In the genomic region with DNA sequence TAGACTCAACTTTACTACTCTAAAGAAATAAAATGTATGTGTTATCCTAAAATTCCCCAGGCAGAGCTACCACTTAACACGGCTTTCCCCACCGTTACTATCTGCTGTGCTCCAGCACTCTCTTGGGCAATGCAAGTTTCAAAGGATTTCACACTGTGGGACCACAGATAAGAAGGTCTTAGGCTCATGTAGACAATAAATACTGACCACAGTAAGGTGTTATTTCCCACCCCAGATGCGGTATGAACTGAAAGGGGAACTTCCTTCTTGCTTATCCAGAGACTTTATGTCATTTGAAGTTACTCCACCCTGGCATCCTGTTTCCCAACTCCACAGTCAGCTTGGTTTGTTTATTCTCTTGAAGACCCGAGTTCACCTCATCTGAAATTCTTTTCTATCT, we compare ENCODE assay signal across 30 mouse cellular contexts.
DNase-seq lines count a peak whose midpoint lies in the region; ATAC-seq and TF ChIP-seq lines count a peak whose summit lies in the region.
"Had no signal": no experiment of that assay in that cellular context is flagged by ENCODE, and none has a peak within 500 bp of the region (broad histone marks: within the 10 kb centered on the region; RNA-seq: fewer than 3 reads in every experiment).

No protein-coding gene starts in this region.

- intact Hi-C loops in gastrocnemius, postnatal 36 days (cut with DNase I): no loop called here

- DNase-seq in G1E (ENCODE audit: low spot score): peak; percentile 57
- peak; percentile 37 for DNase-seq in liver, embryonic 13.5 days
- DNase-seq in right cerebral cortex, adult 18-20 months: no peak
- DNase-seq in gastrocnemius, postnatal 36 days: no peak
- DNase-seq in hindbrain, embryonic 14.5 days (ENCODE audit: low spot score): no peak
- DNase-seq in ovary, postnatal 36 days (ENCODE audit: low spot score): no peak
- DNase-seq: adrenal gland, postnatal 10 days; cerebellum, adult 11 months; cerebellum, adult 9-11 months; gastrocnemius, adult 2 months; heart, adult 11 months; kidney, adult 9 months; kidney, postnatal 25 days; lung, embryonic 14.5 days; lung, postnatal 14 days; retina, postnatal 1 day; spleen, adult 18-20 months; thymus, adult 18-20 months; thymus, postnatal 25 days had no signal

- no peaks in the 10 kb centered on the region for H3K36me3 ChIP-seq in G1E (replicated peaks)
- H3K36me3 ChIP-seq in liver, embryonic 13.5 days: no peaks in the 10 kb centered on the region
- H3K36me3 ChIP-seq in hindbrain, embryonic 14.5 days (replicated peaks; ENCODE audit: control insufficient read depth, insufficient read depth): no peaks in the 10 kb centered on the region
- H3K36me3 ChIP-seq: embryonic facial prominence, embryonic 13.5 days; forebrain, embryonic 10.5 days; forebrain, embryonic 15.5 days; heart, embryonic 10.5 days; heart, embryonic 15.5 days; hindbrain, embryonic 12.5 days; midbrain, embryonic 13.5 days had no signal

- H3K4me2 ChIP-seq in liver, embryonic 13.5 days: no peak overlapping the region
- no peak overlapping the region for H3K4me2 ChIP-seq in hindbrain, embryonic 14.5 days (replicated peaks)
- H3K4me2 ChIP-seq: embryonic facial prominence, embryonic 13.5 days; forebrain, embryonic 15.5 days; heart, embryonic 15.5 days; hindbrain, embryonic 12.5 days; lung, embryonic 14.5 days; midbrain, embryonic 13.5 days had no signal

- TF ChIP-seq CTCF in G1E (IDR thresholded peaks at IDR 0.05; ENCODE audit: low read depth, low read length): no peak

- H3K4me3 ChIP-seq in G1E (ENCODE audit: low read depth, low read length): no peak overlapping the region
- no peak overlapping the region for H3K4me3 ChIP-seq in liver, embryonic 13.5 days (replicated peaks)
- H3K4me3 ChIP-seq in hindbrain, embryonic 14.5 days (replicated peaks; ENCODE audit: low read length): no peak overlapping the region
- H3K4me3 ChIP-seq: embryonic facial prominence, embryonic 13.5 days; forebrain, embryonic 10.5 days; forebrain, embryonic 15.5 days; gastrocnemius, adult 2 months; heart, embryonic 10.5 days; heart, embryonic 15.5 days; hindbrain, embryonic 12.5 days; left cerebral cortex, adult 2 months; midbrain, embryonic 13.5 days had no signal

- 9% methylated on average over 4 of the region's 4 CpGs for WGBS in liver, embryonic 13.5 days (ENCODE audit: insufficient replicate concordance)
- 85% methylated on average over 4 of the region's 4 CpGs for WGBS in hindbrain, embryonic 14.5 days

- peak; percentile 87 for ATAC-seq in G1E (ENCODE audit: extremely low read depth, insufficient number of reproducible peaks, low FRiP score, poor library complexity, severe bottlenecking)
- ATAC-seq in granulocyte monocyte progenitor cell, adult 5-6 weeks (replicated peaks; ENCODE audit: poor library complexity, severe bottlenecking): peak; percentile 90
- ATAC-seq in liver, embryonic 13.5 days (ENCODE audit: low read depth): peak; percentile 81
- peak; percentile 83 for ATAC-seq in megakaryocyte, adult 5-6 weeks (ENCODE audit: poor library complexity, severe bottlenecking)
- ATAC-seq in hindbrain, embryonic 14.5 days (ENCODE audit: low FRiP score): no peak
- ATAC-seq: forebrain, embryonic 15.5 days; intestine, postnatal 0 days; midbrain, embryonic 13.5 days had no signal

- H3K4me1 ChIP-seq in G1E (ENCODE audit: insufficient read depth, low read depth, low read length): peaks cover 85% of the 10 kb centered on the region
- peaks cover 47% of the 10 kb centered on the region for H3K4me1 ChIP-seq in liver, embryonic 13.5 days (replicated peaks)
- no peaks in the 10 kb centered on the region for H3K4me1 ChIP-seq in hindbrain, embryonic 14.5 days (replicated peaks; ENCODE audit: control insufficient read depth, insufficient read depth, low read length)
- H3K4me1 ChIP-seq: heart, embryonic 10.5 days; heart, embryonic 15.5 days; midbrain, embryonic 13.5 days had no signal

- no peaks in the 10 kb centered on the region for H3K27me3 ChIP-seq in G1E (ENCODE audit: insufficient read depth, low read length)
- no peaks in the 10 kb centered on the region for H3K27me3 ChIP-seq in liver, embryonic 13.5 days
- H3K27me3 ChIP-seq in hindbrain, embryonic 14.5 days (ENCODE audit: control insufficient read depth, insufficient read depth, low read length): no peaks in the 10 kb centered on the region
- H3K27me3 ChIP-seq: embryonic facial prominence, embryonic 13.5 days; forebrain, embryonic 15.5 days; heart, embryonic 15.5 days; hindbrain, embryonic 12.5 days; midbrain, embryonic 13.5 days had no signal

- no peaks in the 10 kb centered on the region for H3K9me3 ChIP-seq in G1E (replicated peaks)
- H3K9me3 ChIP-seq in liver, embryonic 13.5 days (replicated peaks): no peaks in the 10 kb centered on the region
- no peaks in the 10 kb centered on the region for H3K9me3 ChIP-seq in hindbrain, embryonic 14.5 days (ENCODE audit: control insufficient read depth, low read length)
- H3K9me3 ChIP-seq: embryonic facial prominence, embryonic 13.5 days; forebrain, embryonic 10.5 days; forebrain, embryonic 15.5 days; heart, embryonic 10.5 days; heart, embryonic 15.5 days; hindbrain, embryonic 12.5 days; midbrain, embryonic 13.5 days had no signal

- no peak overlapping the region for H3K9ac ChIP-seq in liver, embryonic 13.5 days
- H3K9ac ChIP-seq in hindbrain, embryonic 14.5 days: no peak overlapping the region
- H3K9ac ChIP-seq: embryonic facial prominence, embryonic 13.5 days; forebrain, embryonic 15.5 days; heart, embryonic 15.5 days; hindbrain, embryonic 12.5 days; lung, embryonic 14.5 days; midbrain, embryonic 13.5 days had no signal

- no peak overlapping the region for H3K27ac ChIP-seq in liver, embryonic 13.5 days
- H3K27ac ChIP-seq in hindbrain, embryonic 14.5 days: no peak overlapping the region
- H3K27ac ChIP-seq: embryonic facial prominence, embryonic 13.5 days; forebrain, embryonic 10.5 days; forebrain, embryonic 15.5 days; gastrocnemius, adult 2 months; heart, embryonic 10.5 days; heart, embryonic 15.5 days; hindbrain, embryonic 12.5 days; left cerebral cortex, adult 2 months; midbrain, embryonic 13.5 days had no signal

Comparison
In these comparisons a context has a peak if more than half of its experiments do, and no peak if none do; other contexts are left out.
1. DNase-seq: peak in G1E (single experiment) and liver, embryonic 13.5 days (single experiment); none in right cerebral cortex, adult 18-20 months (single experiment), gastrocnemius, postnatal 36 days (0 of 2), hindbrain, embryonic 14.5 days (single experiment) and ovary, postnatal 36 days (single experiment).